Comparison of ENCODE assay signal across 24 mouse cellular contexts in genomic region chr3:126449515-126449914, GRCm38 (mm10).
"Had no signal": no experiment of that assay in that cellular context is flagged by ENCODE, and none has a peak within 500 bp of the region (broad histone marks: within the 10 kb centered on the region; RNA-seq: fewer than 3 reads in every experiment).

No protein-coding gene starts in this region.

- H3K9me3 ChIP-seq: heart, embryonic 10.5 days; heart, embryonic 12.5 days; hindbrain, embryonic 10.5 days; hindbrain, embryonic 12.5 days; intestine, embryonic 15.5 days; limb, embryonic 13.5 days; limb, embryonic 15.5 days; liver, embryonic 13.5 days; liver, embryonic 15.5 days had no signal

- H3K4me3 ChIP-seq: heart, embryonic 10.5 days; heart, embryonic 12.5 days; hindbrain, embryonic 10.5 days; hindbrain, embryonic 12.5 days; intestine, embryonic 15.5 days; layer of hippocampus, adult 2 months; limb, embryonic 13.5 days; limb, embryonic 15.5 days; liver, embryonic 13.5 days; liver, embryonic 15.5 days had no signal

- H3K27me3 ChIP-seq: heart, embryonic 12.5 days; hindbrain, embryonic 12.5 days; intestine, embryonic 15.5 days; limb, embryonic 13.5 days; limb, embryonic 15.5 days; liver, embryonic 13.5 days; liver, embryonic 15.5 days had no signal

- H3K9ac ChIP-seq: heart, embryonic 12.5 days; hindbrain, embryonic 12.5 days; hindbrain, embryonic 14.5 days; intestine, embryonic 15.5 days; limb, embryonic 13.5 days; limb, embryonic 15.5 days; liver, embryonic 13.5 days; liver, embryonic 15.5 days; liver, postnatal 0 days had no signal

- H3K4me2 ChIP-seq: heart, embryonic 12.5 days; hindbrain, embryonic 12.5 days; hindbrain, embryonic 14.5 days; intestine, embryonic 15.5 days; limb, embryonic 13.5 days; limb, embryonic 15.5 days; liver, embryonic 11.5 days; liver, embryonic 13.5 days; liver, embryonic 15.5 days had no signal

- DNase-seq: gastrocnemius, postnatal 14 days; heart, adult 18-20 months; heart, postnatal 10 days; heart, postnatal 4 days; kidney, adult 18-20 months; kidney, adult 8-10 months; kidney, postnatal 10 days; kidney, postnatal 25 days; kidney, postnatal 4 days; layer of hippocampus, postnatal 36 days; left cerebral cortex, postnatal 4 days; liver, embryonic 13.5 days; liver, postnatal 0 days had no signal

- H3K4me1 ChIP-seq: heart, embryonic 10.5 days; heart, embryonic 12.5 days; hindbrain, embryonic 10.5 days; hindbrain, embryonic 12.5 days; intestine, embryonic 15.5 days; limb, embryonic 13.5 days; limb, embryonic 15.5 days; liver, embryonic 13.5 days; liver, embryonic 15.5 days had no signal

- H3K36me3 ChIP-seq: heart, embryonic 10.5 days; heart, embryonic 12.5 days; hindbrain, embryonic 10.5 days; hindbrain, embryonic 12.5 days; intestine, embryonic 15.5 days; limb, embryonic 13.5 days; limb, embryonic 15.5 days; liver, embryonic 13.5 days; liver, embryonic 15.5 days had no signal

- H3K27ac ChIP-seq: heart, embryonic 10.5 days; hindbrain, embryonic 10.5 days; hindbrain, embryonic 12.5 days; hindbrain, embryonic 14.5 days; intestine, embryonic 15.5 days; layer of hippocampus, adult 2 months; limb, embryonic 13.5 days; limb, embryonic 15.5 days; liver, embryonic 13.5 days; liver, embryonic 15.5 days had no signal
